Mouse (Mus musculus) CH12.LX (cell line): Measurements from ENCODE around the gene Ephb3. TPM values are rescaled to one million over a fixed set of nuclear protein-coding genes. Genes with fewer than 3 reads are reported as not detected.

Experiments
- DNase-seq: peaks from one replicate; pipeline ENCODE4 v3.0.0-alpha.2; 2013; ENCODE audit errors: extremely low read depth
- H3K27ac ChIP-seq: 2 replicates; pipeline ENCODE4 v1.5.1; 2012; ENCODE audit warnings: low read depth, mild to moderate bottlenecking, control low read depth, moderate library complexity; ENCODE audit not compliant: insufficient read depth
- H3K27me3 ChIP-seq: replicated peaks from 2 replicates; pipeline ENCODE3; 2012; ENCODE audit warnings: inconsistent platforms
- H3K36me3 ChIP-seq, 2 experiments: replicated peaks in 1 of 2; 2 replicates each; pipeline versions ENCODE3 to v1.6.1; 2012; ENCODE audit warnings: inconsistent platforms in 1 of 2, low read length in 1 of 2, mild to moderate bottlenecking in 1 of 2, mixed read lengths in 1 of 2, moderate library complexity in 1 of 2; ENCODE audit not compliant: control insufficient read depth in 1 of 2, insufficient read depth in 1 of 2
- H3K4me1 ChIP-seq, 2 experiments: 2 replicates each; pipeline ENCODE4 v1.6.1; 2012; ENCODE audit warnings: inconsistent platforms in 1 of 2, moderate library complexity in 1 of 2; ENCODE audit not compliant: insufficient read depth in 2 of 2, control insufficient read depth in 1 of 2
- H3K4me2 ChIP-seq: 2 replicates; pipeline ENCODE4 v1.6.1; 2012; ENCODE audit warnings: low read depth, mild to moderate bottlenecking, control low read depth; ENCODE audit not compliant: poor library complexity, insufficient read depth, severe bottlenecking
- H3K4me3 ChIP-seq, 3 experiments: fragments of 150-350 bp in 1 of 3; sonication (generic) in 1 of 3; replicated peaks in 1 of 3; 2 replicates each; pipeline versions ENCODE3 to v1.5.1; 2011 to 2012; ENCODE audit warnings: low read depth in 2 of 3, low read length in 2 of 3, mild to moderate bottlenecking in 2 of 3, moderate library complexity in 2 of 3, control low read depth in 1 of 3, improper control_type of control experiment in 1 of 3, inconsistent platforms in 1 of 3, mixed read lengths in 1 of 3; ENCODE audit not compliant: poor library complexity in 1 of 3
- H3K79me2 ChIP-seq: replicated peaks from 2 replicates; pipeline ENCODE4 v1.6.1; 2012; ENCODE audit warnings: mild to moderate bottlenecking, moderate library complexity; ENCODE audit not compliant: control insufficient read depth, poor library complexity, insufficient read depth, severe bottlenecking; ENCODE audit errors: extremely low read depth
- H3K9ac ChIP-seq: 2 replicates; pipeline ENCODE4 v1.6.1; 2012; ENCODE audit warnings: low read depth, mild to moderate bottlenecking, control low read depth, moderate library complexity; ENCODE audit not compliant: insufficient read depth
- H3K9me3 ChIP-seq: replicated peaks from 2 replicates; pipeline ENCODE3; 2012; ENCODE audit warnings: low read length, inconsistent platforms, mixed read lengths
- CHD1 ChIP-seq: IDR thresholded peaks from 2 replicates; pipeline ENCODE4 v1.6.1; 2012; ENCODE audit warnings: low read depth, low read length, improper control_type of control experiment, inconsistent platforms
- CHD2 ChIP-seq: IDR thresholded peaks from 2 replicates; pipeline ENCODE4 v1.6.1; 2011; ENCODE audit warnings: low read length, improper control_type of control experiment
- E2F4 ChIP-seq: IDR thresholded peaks from 2 replicates; pipeline ENCODE4 v1.6.1; 2011; ENCODE audit warnings: low read depth, low read length, improper control_type of control experiment; ENCODE audit not compliant: insufficient replicate concordance
- EP300 ChIP-seq: IDR thresholded peaks from 2 replicates; pipeline ENCODE4 v1.6.1; 2011; ENCODE audit warnings: low read length, improper control_type of control experiment
- GABPA ChIP-seq: IDR thresholded peaks from 2 replicates; pipeline ENCODE4 v1.6.1; 2012; ENCODE audit warnings: low read depth, low read length, improper control_type of control experiment, inconsistent platforms; ENCODE audit not compliant: insufficient replicate concordance
- JUN ChIP-seq: IDR thresholded peaks from 2 replicates; pipeline ENCODE4 v1.6.1; 2011; ENCODE audit warnings: low read depth, mild to moderate bottlenecking, low read length, improper control_type of control experiment, moderate library complexity; ENCODE audit not compliant: insufficient read depth
- KAT2A ChIP-seq: IDR thresholded peaks from 2 replicates; pipeline ENCODE4 v1.6.1; 2012; ENCODE audit warnings: low read length, improper control_type of control experiment, inconsistent platforms; ENCODE audit not compliant: insufficient replicate concordance
- MAX ChIP-seq: IDR thresholded peaks from 2 replicates; pipeline ENCODE4 v1.6.1; 2011; ENCODE audit warnings: low read length, improper control_type of control experiment
- MAZ ChIP-seq: IDR thresholded peaks from 2 replicates; pipeline ENCODE4 v1.6.1; 2012; ENCODE audit warnings: low read depth, mild to moderate bottlenecking, inconsistent platforms, low read length, improper control_type of control experiment, moderate library complexity
- MEF2A ChIP-seq: IDR thresholded peaks from 2 replicates; pipeline ENCODE4 v1.6.1; 2014; ENCODE audit warnings: low read depth, mild to moderate bottlenecking, inconsistent platforms, low read length, improper control_type of control experiment, borderline replicate concordance
- NELFE ChIP-seq: IDR thresholded peaks from 2 replicates; pipeline ENCODE4 v1.6.1; 2011; ENCODE audit warnings: low read depth, low read length, improper control_type of control experiment
- NRF1 ChIP-seq: IDR thresholded peaks from 2 replicates; pipeline ENCODE4 v1.6.1; 2014; ENCODE audit warnings: low read depth, mild to moderate bottlenecking, inconsistent platforms, low read length, improper control_type of control experiment, moderate library complexity
- POLR2A ChIP-seq: IDR thresholded peaks from 2 replicates; pipeline ENCODE4 v1.6.1; 2011; ENCODE audit warnings: low read depth, mild to moderate bottlenecking, improper control_type of control experiment, low read length
- RAD21 ChIP-seq: IDR thresholded peaks from 2 replicates; pipeline ENCODE4 v1.6.1; 2011; ENCODE audit warnings: low read depth, mild to moderate bottlenecking, low read length, improper control_type of control experiment, moderate library complexity
- SIN3A ChIP-seq: IDR thresholded peaks from 2 replicates; pipeline ENCODE4 v1.6.1; 2012; ENCODE audit warnings: low read length, improper control_type of control experiment, inconsistent platforms
- TCF12 ChIP-seq: IDR thresholded peaks from 2 replicates; pipeline ENCODE4 v1.6.1; 2014; ENCODE audit warnings: low read depth, mild to moderate bottlenecking, inconsistent platforms, low read length, improper control_type of control experiment
- USF2 ChIP-seq: conservative IDR thresholded peaks from 2 replicates; pipeline ENCODE4 v1.6.1; 2011; ENCODE audit warnings: low read depth, low read length, improper control_type of control experiment
- ZKSCAN1 ChIP-seq: IDR thresholded peaks from 2 replicates; pipeline ENCODE4 v1.6.1; 2012; ENCODE audit warnings: low read depth, inconsistent platforms, low read length, improper control_type of control experiment, borderline replicate concordance
- ZNF384 ChIP-seq: IDR thresholded peaks from 2 replicates; pipeline ENCODE4 v1.6.1; 2012; ENCODE audit warnings: low read depth, low read length, improper control_type of control experiment, inconsistent platforms
- dilution Hi-C: fragments of 300-500 bp; cut with MboI; formaldehyde crosslinking; loops from 2 replicates; pipeline ENCODE4 v1.14.3; 2020; ENCODE audit warnings: low sequenced_read_pairs; ENCODE audit not compliant: extremely low pct_unique_long_range_greater_than_20kb, extremely low pct_ligation_motif_present
- in situ Hi-C: fragments of 300-500 bp; cut with MboI; formaldehyde crosslinking; loops from 3 replicates; pipeline ENCODE4 v1.14.3; 2019; ENCODE audit warnings: low sequenced_read_pairs, low pct_ligation_motif_present, low pct_unique_long_range_greater_than_20kb, mixed read lengths
- polyA plus RNA-seq: library from polyadenylated mRNA; unstranded; fragments of >175 nt; gene quantifications from 2 replicates; pipeline ENCODE4 v1.2.1, GENCODE M21; 2012; ENCODE audit warnings: low read depth; ENCODE audit not compliant: insufficient read length
- total RNA-seq, 2 experiments: library from RNA; depleted of rRNA; stranded (reverse); fragments of 300-350 nt in 1 of 2; fragments of >200 nt in 1 of 2; gene quantifications; 2 replicates each; pipeline ENCODE4 v1.2.3; 2012 to 2014

Gene Ephb3
- total and polyA plus RNA-seq, 3 experiments, result not detected

DNA sequence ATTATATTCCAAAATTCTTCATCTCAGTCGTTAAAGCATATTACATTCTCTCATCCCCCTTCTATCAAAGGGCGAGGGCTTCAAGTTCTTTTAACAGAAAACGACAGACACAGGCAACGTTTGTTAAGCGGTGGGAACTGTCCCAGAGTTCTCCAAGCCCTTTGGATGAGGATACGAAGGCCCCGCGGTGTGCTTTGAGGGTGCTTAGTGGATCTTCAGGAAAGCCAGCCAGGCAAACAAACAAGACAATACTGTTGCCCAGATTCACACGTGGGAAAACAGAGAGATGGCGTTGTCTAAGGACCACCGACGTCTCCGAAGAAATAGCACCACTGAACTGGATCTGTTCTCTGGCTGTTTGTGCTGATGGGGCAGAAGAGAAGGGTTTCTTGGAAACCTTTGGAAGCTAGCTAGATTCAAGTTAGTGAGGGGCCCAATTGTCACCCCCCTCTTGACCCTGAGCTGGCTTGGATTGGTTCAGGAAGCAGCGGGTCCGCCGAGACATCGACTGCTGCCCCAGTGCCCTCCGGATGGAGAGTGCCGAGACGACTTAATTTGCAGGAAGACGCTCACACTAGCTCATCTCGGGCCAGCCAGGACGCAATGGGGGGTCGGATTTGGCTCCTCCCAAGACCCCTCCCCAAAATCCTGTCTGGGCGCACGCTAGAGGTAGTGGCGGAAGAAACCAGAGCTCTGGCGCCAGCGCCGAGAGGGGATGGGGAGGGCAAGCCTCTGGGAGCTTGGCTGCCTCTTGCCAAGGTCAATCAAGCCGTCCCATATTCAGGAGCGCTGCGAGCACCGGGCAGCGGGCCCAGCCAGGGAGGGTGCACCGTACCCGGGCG is 43.5 kb downstream of the Ephb3 start:
- Histone ChIP-seq H3K4me2 (no peak overlapping the region), H3K4me3 (no peak overlapping the region), H3K9ac (no peak overlapping the region), H3K27ac (no peak overlapping the region), H3K4me1 (peaks cover 5 to 14% of the 10 kb centered on the region in 2 experiments; a peak in 3 of 4 replicates), H3K9me3 (no peaks in the 10 kb centered on the region), H3K27me3 (peaks cover 6% of the 10 kb centered on the region), H3K79me2 (no peaks in the 10 kb centered on the region), H3K36me3 (no peaks in the 10 kb centered on the region)
- no peak for DNase-seq
- in situ Hi-C loops (no loop called here), dilution Hi-C loops (no loop called here)
- no peak for TF ChIP-seq SIN3A

DNA sequence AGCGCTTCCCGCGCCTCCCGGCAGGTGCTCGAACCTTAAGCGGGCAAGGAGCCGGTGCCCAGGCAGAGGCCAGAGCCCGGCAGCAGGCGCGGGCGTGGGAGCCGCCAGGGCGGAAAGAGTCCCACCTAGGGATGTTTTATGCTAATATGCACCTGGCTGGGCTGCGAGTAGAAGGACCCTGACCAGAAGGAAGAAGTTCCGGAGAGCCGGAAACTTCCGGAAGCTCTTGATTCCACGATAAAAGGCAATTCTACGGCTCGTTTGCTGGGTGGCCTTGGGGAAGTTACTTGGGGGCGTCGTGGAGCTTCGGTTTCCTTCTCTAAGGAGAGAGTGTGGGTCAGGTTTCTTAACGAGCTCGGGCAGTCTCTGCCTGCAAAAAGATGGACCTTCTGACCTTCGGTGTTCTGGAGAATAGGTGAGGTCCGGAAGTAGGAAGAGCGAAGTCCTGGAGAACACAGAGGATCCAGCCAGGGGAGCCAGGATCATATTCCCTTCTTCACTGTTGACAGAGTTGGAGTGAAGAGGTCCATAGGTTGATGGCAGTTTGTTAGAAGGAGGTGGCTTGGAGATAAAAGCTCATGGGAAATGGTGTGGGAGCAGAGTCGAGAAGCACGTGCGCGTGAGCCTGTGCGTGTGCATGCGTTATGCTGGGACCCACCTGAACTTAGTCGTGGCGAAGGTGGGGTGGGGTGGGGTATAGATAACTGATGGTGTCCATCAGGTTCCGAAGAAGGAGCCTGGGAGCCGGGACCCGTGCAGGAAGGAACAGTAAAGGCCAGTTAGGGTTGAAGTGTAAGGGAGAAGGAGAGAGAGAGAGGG is 44.4 kb downstream of the Ephb3 start:
- H3K27me3 ChIP-seq, result peaks cover 6% of the 10 kb centered on the region
- H3K4me3 ChIP-seq, result no peak overlapping the region
- no peak for DNase-seq
- H3K4me2 ChIP-seq, result no peak overlapping the region
- no peak overlapping the region for H3K27ac ChIP-seq
- H3K36me3 ChIP-seq, result no peaks in the 10 kb centered on the region
- dilution Hi-C loops, result no loop called here
- peaks cover 5 to 14% of the 10 kb centered on the region in 2 experiments; a peak in 3 of 4 replicates for H3K4me1 ChIP-seq
- in situ Hi-C loops, result no loop called here
- no peak overlapping the region for H3K9ac ChIP-seq
- no peaks in the 10 kb centered on the region for H3K9me3 ChIP-seq
- TF ChIP-seq KAT2A (no peak), NELFE (no peak), JUN (no peak), E2F4 (no peak), MAX (no peak), USF2 (no peak), TCF12 (no peak), ZNF384 (no peak), ZKSCAN1 (no peak), MEF2A (no peak), SIN3A (no peak), CHD2 (no peak), MAZ (no peak), NRF1 (no peak), CHD1 (no peak), EP300 (no peak), POLR2A (no peak), RAD21 (no peak), GABPA (no peak)
- no peaks in the 10 kb centered on the region for H3K79me2 ChIP-seq
